Mouse (Mus musculus): Measurements from ENCODE around the gene Abcd1. TPM values are rescaled to one million over a fixed set of nuclear protein-coding genes. Genes with fewer than 3 reads are reported as not detected.

Abcd1 gene
- polyA plus RNA-seq, 1 experiment from 2014 or later, result 46.5 TPM

DNA sequence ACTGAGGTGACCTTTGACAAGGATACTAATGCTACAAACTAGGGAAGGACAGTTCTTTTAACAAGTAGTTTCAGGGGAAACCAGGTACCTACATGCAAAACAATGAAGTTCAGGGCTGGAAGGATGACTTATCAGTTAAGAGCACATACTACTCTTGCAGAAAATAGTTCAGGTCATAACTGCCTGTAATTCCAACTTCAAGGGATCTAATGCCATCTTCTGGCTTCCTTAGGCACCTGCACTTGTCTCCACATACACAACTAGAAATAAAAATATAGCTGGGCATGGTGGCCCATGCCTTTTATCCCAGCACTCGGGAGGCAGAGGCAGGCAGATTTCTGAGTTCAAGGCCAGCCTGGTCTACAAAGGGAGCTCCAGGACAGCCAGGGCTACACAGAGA, 32.6 kb downstream of the Abcd1 start:
- no peaks in the 10 kb centered on the region for H3K36me3 ChIP-seq (ENCODE audit: control insufficient read depth, insufficient read depth)
- H3K27ac ChIP-seq (ENCODE audit: low read depth, low read length), result no peak overlapping the region
- H3K27me3 ChIP-seq (replicated peaks; ENCODE audit: control insufficient read depth, insufficient read depth, low read length), result no peaks in the 10 kb centered on the region
- no peaks in the 10 kb centered on the region for H3K9me3 ChIP-seq (ENCODE audit: control insufficient read depth)
- no peak overlapping the region for H3K4me3 ChIP-seq (ENCODE audit: low read depth, low read length)
- WGBS, result 84% methylated on average over 1 of the region's 1 CpGs
- ATAC-seq, result no peak
- TF ChIP-seq CTCF (IDR thresholded peaks at IDR 0.05; ENCODE audit: low read depth), result peak; percentile 44; the same call in 1 of the 2 replicates
- H3K4me2 ChIP-seq (replicated peaks; ENCODE audit: low read depth), result no peak overlapping the region
- H3K4me1 ChIP-seq (replicated peaks; ENCODE audit: control insufficient read depth, insufficient read depth, low read length), result no peaks in the 10 kb centered on the region
- no peak overlapping the region for H3K9ac ChIP-seq (ENCODE audit: low read depth, low read length)

DNA sequence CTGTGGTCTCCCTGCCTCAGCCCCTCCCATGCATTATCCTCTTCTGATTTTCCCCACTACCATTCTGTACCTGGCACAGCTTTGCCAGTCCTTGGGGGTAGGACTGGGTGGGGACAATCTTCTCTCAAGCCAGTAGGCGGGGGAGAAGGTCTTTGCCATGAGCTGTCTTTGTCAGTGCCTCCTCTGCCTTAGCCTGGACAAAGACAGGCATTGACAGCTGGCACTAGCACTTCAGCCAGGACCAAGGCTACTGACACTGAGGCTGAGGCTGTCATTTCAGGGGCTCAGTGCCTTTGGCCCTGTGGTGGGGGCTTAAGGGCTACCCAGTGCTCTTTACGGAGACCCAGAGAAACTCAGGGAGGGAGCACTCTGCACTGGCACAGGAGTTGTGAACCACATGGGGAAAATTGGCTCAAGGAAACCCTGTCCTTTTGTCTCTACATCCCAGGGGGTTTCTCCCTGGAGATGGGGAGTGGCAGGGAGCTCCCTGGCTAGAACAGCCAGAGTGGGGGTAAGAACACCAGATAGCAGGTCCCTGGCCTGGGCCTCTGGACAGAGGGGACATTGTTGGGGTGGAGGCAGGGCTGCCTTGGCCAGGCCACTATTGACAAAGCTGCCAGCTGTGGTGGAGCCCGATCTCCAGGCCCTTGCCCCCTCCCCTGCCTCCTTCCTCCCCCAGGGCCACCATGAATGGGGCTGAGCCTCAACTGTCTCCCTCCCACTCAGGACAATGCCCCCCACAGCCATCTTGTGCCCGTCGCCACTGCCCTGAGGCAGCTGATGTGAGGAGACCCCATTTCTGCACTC, 40.1 kb downstream of the Abcd1 start, which contains the start of gene Plxnb3:
Gene Plxnb3 (plus strand): TSS at position 757 of the 807 bp plus-strand sequence.
- no peak within 1 kb of the TSS for H3K9ac ChIP-seq (ENCODE audit: low read depth, low read length)
- no peaks in the 10 kb centered on the region for H3K36me3 ChIP-seq (ENCODE audit: control insufficient read depth, insufficient read depth)
- no peak for TF ChIP-seq CTCF (IDR thresholded peaks at IDR 0.05; ENCODE audit: low read depth)
- H3K27me3 ChIP-seq (replicated peaks; ENCODE audit: control insufficient read depth, insufficient read depth, low read length), result no peaks in the 10 kb centered on the region
- no peak within 1 kb of the TSS for H3K27ac ChIP-seq (ENCODE audit: low read depth, low read length)
- H3K9me3 ChIP-seq (ENCODE audit: control insufficient read depth), result no peaks in the 10 kb centered on the region
- no peak within 1 kb of the TSS for H3K4me2 ChIP-seq (replicated peaks; ENCODE audit: low read depth)
- WGBS, result 78% methylated on average over 5 of the region's 5 CpGs
- ATAC-seq, result no peak
- H3K4me1 ChIP-seq (replicated peaks; ENCODE audit: control insufficient read depth, insufficient read depth, low read length), result no peaks in the 10 kb centered on the region
- no peak within 1 kb of the TSS for H3K4me3 ChIP-seq (ENCODE audit: low read depth, low read length)

DNA sequence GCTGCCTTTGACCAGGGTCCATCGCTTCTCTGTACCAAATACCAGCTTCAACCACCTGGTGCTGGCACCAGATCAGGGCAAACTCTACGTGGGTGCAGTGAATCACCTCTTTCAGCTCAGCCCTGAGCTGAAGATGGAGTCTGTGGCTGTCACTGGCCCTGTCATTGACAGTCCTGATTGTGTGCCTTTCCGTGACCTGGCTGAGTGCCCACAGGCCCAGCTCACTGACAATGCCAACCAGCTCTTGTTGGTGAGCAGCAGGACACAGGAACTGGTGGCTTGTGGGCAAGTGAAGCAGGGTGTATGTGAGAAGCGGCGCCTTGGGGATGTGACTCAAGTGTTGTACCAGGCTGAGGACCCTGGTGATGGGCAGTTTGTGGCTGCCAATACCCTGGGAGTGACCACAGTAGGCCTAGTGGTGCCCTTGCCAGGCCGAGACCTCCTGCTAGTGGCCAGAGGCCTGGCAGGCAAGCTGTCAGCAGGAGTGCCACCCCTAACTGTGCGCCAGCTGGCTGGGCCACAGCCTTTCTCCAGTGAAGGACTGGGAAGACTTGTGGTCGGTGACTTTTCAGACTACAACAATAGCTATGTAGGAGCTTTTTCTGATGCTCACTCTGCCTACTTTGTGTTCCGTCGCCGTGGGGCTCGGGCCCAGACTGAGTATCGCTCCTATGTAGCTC, 42.4 kb downstream of the Abcd1 start:
- H3K4me1 ChIP-seq (replicated peaks; ENCODE audit: control insufficient read depth, insufficient read depth, low read length), result no peaks in the 10 kb centered on the region
- no peak overlapping the region for H3K9ac ChIP-seq (ENCODE audit: low read depth, low read length)
- 89% methylated on average over 13 of the region's 13 CpGs for WGBS
- no peaks in the 10 kb centered on the region for H3K9me3 ChIP-seq (ENCODE audit: control insufficient read depth)
- no peak overlapping the region for H3K27ac ChIP-seq (ENCODE audit: low read depth, low read length)
- no peaks in the 10 kb centered on the region for H3K27me3 ChIP-seq (replicated peaks; ENCODE audit: control insufficient read depth, insufficient read depth, low read length)
- H3K36me3 ChIP-seq (ENCODE audit: control insufficient read depth, insufficient read depth), result no peaks in the 10 kb centered on the region
- ATAC-seq, result no peak
- no peak for TF ChIP-seq CTCF (IDR thresholded peaks at IDR 0.05; ENCODE audit: low read depth)
- H3K4me3 ChIP-seq (ENCODE audit: low read depth, low read length), result no peak overlapping the region
- no peak overlapping the region for H3K4me2 ChIP-seq (replicated peaks; ENCODE audit: low read depth)

DNA sequence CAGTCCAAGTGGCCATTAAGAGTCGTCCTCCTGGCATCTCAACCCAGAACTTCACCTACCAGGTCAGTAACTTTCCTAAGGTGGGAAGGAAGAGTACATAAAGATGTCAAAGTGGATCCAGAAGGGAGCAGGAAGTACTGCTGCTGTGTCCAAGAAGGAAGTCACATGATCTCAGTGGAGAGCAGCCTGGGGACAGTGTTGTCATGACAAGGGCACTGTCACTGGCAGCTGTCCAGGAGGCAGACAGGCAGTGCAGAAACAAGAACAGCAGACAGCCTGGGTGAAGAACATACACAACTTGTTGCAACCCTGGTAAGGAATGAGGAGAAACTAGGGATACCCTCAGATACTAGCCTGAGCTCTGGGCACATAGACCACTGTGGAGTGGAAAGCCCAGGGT, 48.9 kb downstream of the Abcd1 start:
- Histone ChIP-seq H3K36me3 (ENCODE audit: control insufficient read depth, insufficient read depth) (no peaks in the 10 kb centered on the region), H3K9me3 (ENCODE audit: control insufficient read depth) (no peaks in the 10 kb centered on the region), H3K9ac (ENCODE audit: low read depth, low read length) (no peak overlapping the region), H3K4me3 (ENCODE audit: low read depth, low read length) (no peak overlapping the region), H3K27ac (ENCODE audit: low read depth, low read length) (no peak overlapping the region), H3K4me2 (replicated peaks; ENCODE audit: low read depth) (no peak overlapping the region), H3K27me3 (replicated peaks; ENCODE audit: control insufficient read depth, insufficient read depth, low read length) (no peaks in the 10 kb centered on the region), H3K4me1 (replicated peaks; ENCODE audit: control insufficient read depth, insufficient read depth, low read length) (no peaks in the 10 kb centered on the region)
- whole genome bisulfite sequencing, result 69% methylated on average over 1 of the region's 1 CpGs
- no peak for TF ChIP-seq CTCF (IDR thresholded peaks at IDR 0.05; ENCODE audit: low read depth)
- ATAC-seq, result no peak

DNA sequence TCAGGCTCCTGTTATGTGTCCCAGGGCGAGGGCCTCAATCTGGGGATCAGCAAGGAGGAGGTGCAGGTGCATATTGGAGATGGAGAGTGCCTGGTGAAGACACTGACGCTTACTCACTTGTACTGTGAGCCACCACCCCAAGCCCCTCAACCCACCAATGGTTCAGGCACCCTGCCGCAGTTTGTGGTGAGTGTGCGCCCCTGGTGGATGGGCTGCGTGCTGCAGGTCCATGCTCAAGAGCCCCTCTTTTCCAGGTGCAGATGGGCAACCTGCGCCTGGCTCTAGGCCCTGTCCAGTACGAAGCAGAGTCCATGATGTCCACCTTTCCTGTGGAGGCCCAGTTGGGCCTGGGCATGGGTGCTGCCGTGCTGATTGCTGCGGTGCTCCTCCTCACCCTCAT, 50.9 kb downstream of the Abcd1 start:
- Histone ChIP-seq H3K27me3 (replicated peaks; ENCODE audit: control insufficient read depth, insufficient read depth, low read length) (no peaks in the 10 kb centered on the region), H3K27ac (ENCODE audit: low read depth, low read length) (no peak overlapping the region), H3K36me3 (ENCODE audit: control insufficient read depth, insufficient read depth) (no peaks in the 10 kb centered on the region), H3K4me2 (replicated peaks; ENCODE audit: low read depth) (no peak overlapping the region), H3K9ac (ENCODE audit: low read depth, low read length) (no peak overlapping the region), H3K4me1 (replicated peaks; ENCODE audit: control insufficient read depth, insufficient read depth, low read length) (no peaks in the 10 kb centered on the region), H3K4me3 (ENCODE audit: low read depth, low read length) (no peak overlapping the region), H3K9me3 (ENCODE audit: control insufficient read depth) (no peaks in the 10 kb centered on the region)
- peak; percentile 73 for TF ChIP-seq CTCF (IDR thresholded peaks at IDR 0.05; ENCODE audit: low read depth)
- ATAC-seq, result no peak
- WGBS, result 53% methylated on average over 9 of the region's 9 CpGs

DNA sequence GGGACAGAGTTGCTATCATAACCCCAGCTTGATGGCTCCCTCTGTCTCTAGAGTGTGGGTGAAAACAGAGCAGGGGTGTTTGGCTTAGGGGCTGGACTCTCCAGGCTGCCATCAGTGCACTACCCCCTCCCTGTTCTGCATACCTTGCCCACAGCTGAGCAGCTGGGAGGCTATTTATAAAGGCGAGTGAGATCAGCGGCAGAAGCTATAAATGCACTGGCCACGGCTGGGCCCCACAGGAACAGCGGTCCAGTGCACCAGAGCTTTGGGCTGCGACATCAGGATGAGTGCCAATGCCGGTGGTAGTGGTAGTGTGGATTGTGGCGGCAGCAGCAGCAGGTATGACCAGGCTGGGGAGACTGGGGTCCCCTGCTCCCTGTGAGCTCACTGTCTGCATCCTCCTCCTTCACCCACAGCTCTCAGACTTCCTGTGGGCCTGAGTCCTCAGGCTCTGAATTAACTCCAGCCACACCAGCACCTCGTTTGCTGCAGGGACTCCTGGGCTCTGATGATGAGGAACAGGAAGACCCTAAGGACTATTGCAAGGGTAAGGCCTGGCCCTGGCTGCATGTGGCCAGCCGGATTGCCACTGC, 57.9 kb downstream of the Abcd1 start, which contains the start of gene Srpk3:
Gene Srpk3 (plus strand): TSS at position 238 of the 593 bp plus-strand sequence.
- Histone ChIP-seq H3K4me1 (replicated peaks; ENCODE audit: control insufficient read depth, insufficient read depth, low read length) (no peaks in the 10 kb centered on the region), H3K36me3 (ENCODE audit: control insufficient read depth, insufficient read depth) (peaks cover 9% of the 10 kb centered on the region), H3K27me3 (replicated peaks; ENCODE audit: control insufficient read depth, insufficient read depth, low read length) (no peaks in the 10 kb centered on the region), H3K9me3 (ENCODE audit: control insufficient read depth) (no peaks in the 10 kb centered on the region), H3K9ac (ENCODE audit: low read depth, low read length) (no peak within 1 kb of the TSS), H3K4me2 (replicated peaks; ENCODE audit: low read depth) (no peak within 1 kb of the TSS), H3K4me3 (ENCODE audit: low read depth, low read length) (no peak within 1 kb of the TSS), H3K27ac (ENCODE audit: low read depth, low read length) (no peak within 1 kb of the TSS)
- WGBS, result 39% methylated on average over 9 of the region's 9 CpGs
- no peak for TF ChIP-seq CTCF (IDR thresholded peaks at IDR 0.05; ENCODE audit: low read depth)
- no peak for ATAC-seq

Data from intestine, postnatal 0 days (tissue).